Mouse (Mus musculus) c-Kit-negative CD71-positive TER-119-positive erythroid progenitor cells, embryonic 14.5 days (primary cell): ENCODE measurements around the gene Btbd9.

Source experiments
- DNase-seq: peaks from one replicate; pipeline ENCODE4 v3.0.0-alpha.2; 2013; ENCODE audit warnings: low read depth, low spot score

The Btbd9 gene

GRCm38 (mm10) chr17:30210936-30211335, 365.4 kb downstream of the Btbd9 start:
- no peak for DNase-seq

- DNase-seq, result no peak
Measured at GRCm38 (mm10) chr17:30210262-30210661, 366.0 kb downstream of the Btbd9 start.

GRCm38 (mm10) chr17:30205062-30205825, 371.0 kb downstream of the Btbd9 start:
- no peak for DNase-seq

GRCm38 (mm10) chr17:30200283-30200682, 376.0 kb downstream of the Btbd9 start:
- DNase-seq, result no peak

GRCm38 (mm10) chr17:30199374-30200247, 376.7 kb downstream of the Btbd9 start:
- DNase-seq, result no peak

- DNase-seq, result no peak
Measured at GRCm38 (mm10) chr17:30198422-30198821, 377.9 kb downstream of the Btbd9 start.

GRCm38 (mm10) chr17:30197280-30198030, 378.8 kb downstream of the Btbd9 start:
- no peak for DNase-seq

- DNase-seq, result no peak
Measured at GRCm38 (mm10) chr17:30196401-30197279, 379.6 kb downstream of the Btbd9 start.

- no peak for DNase-seq
Measured at GRCm38 (mm10) chr17:30195591-30196183, 380.6 kb downstream of the Btbd9 start.

- no peak for DNase-seq
Measured at GRCm38 (mm10) chr17:30194629-30195445, 381.5 kb downstream of the Btbd9 start.

GRCm38 (mm10) chr17:30194091-30194490, 382.2 kb downstream of the Btbd9 start:
- DNase-seq, result no peak

- no peak for DNase-seq
Measured at GRCm38 (mm10) chr17:30193615-30194014, 382.7 kb downstream of the Btbd9 start.

- no peak for DNase-seq
Measured at GRCm38 (mm10) chr17:30192416-30193005, 383.8 kb downstream of the Btbd9 start.

- no peak for DNase-seq
Measured at GRCm38 (mm10) chr17:30191097-30191640, 385.1 kb downstream of the Btbd9 start.

GRCm38 (mm10) chr17:30188031-30188981, 388.0 kb downstream of the Btbd9 start:
- DNase-seq, result no peak

GRCm38 (mm10) chr17:30187581-30187980, 388.7 kb downstream of the Btbd9 start:
- no peak for DNase-seq

- DNase-seq, result no peak
Measured at GRCm38 (mm10) chr17:30187154-30187553, 389.1 kb downstream of the Btbd9 start.

- DNase-seq, result no peak
Measured at GRCm38 (mm10) chr17:30183561-30183960, 392.7 kb downstream of the Btbd9 start.
